Mouse (Mus musculus) left cerebral cortex, postnatal 14 days (tissue): Measurements from ENCODE around the gene Bnc1. TPM values are rescaled to one million over a fixed set of nuclear protein-coding genes. Genes with fewer than 3 reads are reported as not detected.

Experiments used
- DNase-seq, 2 experiments: peaks; one replicate each; pipeline ENCODE4 v3.0.0; 2021 to 2022; ENCODE audit warnings: low spot score in 2 of 2, mixed read lengths in 1 of 2
- intact Hi-C: fragments of 180-260 bp; cut with DNase I; formaldehyde crosslinking; loops from one replicate; pipeline ENCODE4 v1.15.1; 2025
- total RNA-seq, 2 experiments: library from RNA; stranded (reverse); gene quantifications; 2 replicates each; pipeline ENCODE4 v1.2.3; 2021

Gene Bnc1
- total RNA-seq, 2 experiments from 2014 or later = not detected

GRCm38 (mm10) chr7:81983651-81984050 lies 8.4 kb downstream of the Bnc1 start:
- intact Hi-C loops = no loop called here
- no peak for DNase-seq

DNA sequence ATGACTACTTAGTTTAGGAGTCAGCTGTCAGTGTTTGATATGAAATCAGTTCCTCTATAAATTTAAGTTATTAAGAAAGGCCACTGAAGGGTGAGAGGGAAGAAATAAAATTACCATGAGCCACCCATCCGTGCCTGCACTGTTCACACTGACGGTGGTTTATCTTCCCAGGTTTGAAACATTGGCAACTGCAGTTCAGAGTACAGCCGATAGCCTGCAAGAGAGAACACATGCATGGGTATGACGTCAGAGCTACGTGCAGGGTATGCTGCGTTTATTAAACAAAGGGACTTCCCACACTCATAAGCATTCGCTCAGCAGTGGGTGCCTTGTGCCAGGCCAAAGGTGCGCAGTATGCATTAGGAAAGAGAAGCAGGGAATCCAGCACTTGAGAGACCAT lies 13.8 kb downstream of the Bnc1 start:
- intact Hi-C loops = no loop called here
- no peak for DNase-seq

DNA sequence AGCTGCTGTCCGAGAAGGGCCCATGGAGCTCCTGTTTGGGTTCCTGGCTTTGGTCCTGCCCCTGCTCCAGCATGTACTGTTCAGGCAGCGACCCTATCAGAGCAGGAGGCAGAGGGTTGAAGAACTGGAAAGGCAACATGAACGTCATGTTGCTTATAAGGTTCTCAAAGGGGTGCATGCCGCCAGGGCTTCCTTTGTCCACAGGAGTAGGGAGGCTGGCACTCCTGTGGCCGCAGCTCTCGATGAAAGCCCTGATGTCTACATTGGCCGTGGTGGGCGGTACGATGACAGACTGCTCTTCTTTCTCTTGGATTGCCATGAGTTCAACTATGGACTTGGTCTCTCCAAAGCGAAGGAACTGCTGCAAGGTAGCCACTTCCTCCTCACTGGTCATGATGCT lies 17.5 kb downstream of the Bnc1 start:
- no peak for DNase-seq
- intact Hi-C loops = no loop called here

GRCm38 (mm10) chr7:81973939-81974338 lies 18.2 kb downstream of the Bnc1 start:
- no peak for DNase-seq
- intact Hi-C loops = no loop called here

DNA sequence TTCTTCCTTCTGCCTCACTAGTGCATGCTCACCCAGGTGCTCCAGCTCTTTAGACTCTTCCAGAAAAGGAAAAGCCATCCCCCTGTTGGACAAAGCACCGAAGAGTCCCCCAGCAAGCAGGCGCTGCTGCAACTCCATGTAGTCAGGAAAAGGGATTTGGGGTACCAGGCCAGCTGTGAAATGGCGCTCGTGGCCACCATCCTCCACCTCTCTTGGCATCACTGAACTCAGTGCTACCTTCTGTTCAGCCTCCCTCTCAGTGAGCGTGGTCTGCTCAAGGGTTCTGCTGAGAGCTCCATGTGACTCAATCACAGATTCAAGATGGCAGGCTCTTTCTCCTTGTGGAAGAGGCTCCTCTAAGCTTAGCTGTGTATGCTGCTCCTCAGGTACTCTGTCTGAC lies 18.8 kb downstream of the Bnc1 start:
- intact Hi-C loops = no loop called here
- no peak for DNase-seq

GRCm38 (mm10) chr7:81968975-81969374 lies 23.1 kb downstream of the Bnc1 start:
- intact Hi-C loops = no loop called here
- DNase-seq = no peak

DNA sequence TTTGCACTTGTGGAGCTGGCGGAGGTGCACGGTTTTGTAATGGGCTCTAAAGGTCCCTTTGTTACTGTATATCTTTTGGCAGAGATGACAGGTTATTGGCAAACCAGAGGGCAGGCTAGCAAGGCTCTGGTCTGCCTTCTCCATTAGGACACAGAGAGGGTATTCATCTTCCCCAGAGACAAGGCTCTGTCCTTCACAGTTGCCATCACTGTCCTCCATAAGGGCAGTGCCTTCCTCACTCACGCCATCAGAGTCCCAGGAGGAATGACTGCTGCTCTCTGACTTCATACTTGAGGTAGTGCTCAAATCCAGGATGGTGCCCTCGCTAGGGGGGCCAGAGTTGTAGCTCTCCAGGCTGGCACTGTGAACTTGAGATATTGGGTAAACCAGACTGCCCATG lies 23.6 kb downstream of the Bnc1 start:
- intact Hi-C loops = no loop called here
- no peak for DNase-seq

GRCm38 (mm10) chr7:81966195-81966594 lies 25.9 kb downstream of the Bnc1 start:
- intact Hi-C loops = no loop called here
- no peak for DNase-seq

GRCm38 (mm10) chr7:81959704-81960103 lies 32.4 kb downstream of the Bnc1 start:
- DNase-seq = peak; percentile 54
- intact Hi-C loops = loop anchor here (1.0 to 5.0 kb wide), 4 partner anchors 92 to 313 kb away; partner anchors contain the start of gene 3110040N11Rik

GRCm38 (mm10) chr7:81954208-81954846 lies 37.8 kb downstream of the Bnc1 start:
- intact Hi-C loops = no loop called here
- DNase-seq = peak; percentile 39 to 58

GRCm38 (mm10) chr7:81950499-81950898 lies 41.6 kb downstream of the Bnc1 start:
- intact Hi-C loops = no loop called here
- DNase-seq = peak in 1 of 2 experiments; percentile 58

GRCm38 (mm10) chr7:81945398-81945797 lies 46.7 kb downstream of the Bnc1 start:
- no peak for DNase-seq
- intact Hi-C loops = no loop called here

DNA sequence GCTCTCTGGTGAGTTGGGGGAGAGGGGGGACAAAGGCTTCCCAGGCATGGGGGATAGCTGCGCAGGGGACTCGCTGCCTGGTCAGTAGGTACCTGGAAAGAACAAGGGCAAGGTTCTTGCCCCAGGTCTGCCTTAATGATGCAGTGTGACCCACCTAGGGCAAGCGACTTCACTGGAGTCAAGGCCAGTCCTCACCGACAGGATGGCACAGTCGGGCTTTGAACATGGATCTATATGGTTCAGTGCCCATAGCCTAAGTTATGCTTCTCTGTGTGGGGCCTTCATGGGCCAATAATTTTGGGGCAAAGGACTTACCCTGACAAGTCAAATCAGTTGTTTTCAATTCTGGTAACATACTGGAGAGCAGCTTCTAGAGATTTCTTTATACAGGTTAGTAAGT lies 57.3 kb downstream of the Bnc1 start:
- intact Hi-C loops = loop anchor here (5.0 to 10.0 kb wide), 3 partner anchors 58 to 148 kb away; partner anchors contain the start of genes 3110040N11Rik and Btbd1

DNA sequence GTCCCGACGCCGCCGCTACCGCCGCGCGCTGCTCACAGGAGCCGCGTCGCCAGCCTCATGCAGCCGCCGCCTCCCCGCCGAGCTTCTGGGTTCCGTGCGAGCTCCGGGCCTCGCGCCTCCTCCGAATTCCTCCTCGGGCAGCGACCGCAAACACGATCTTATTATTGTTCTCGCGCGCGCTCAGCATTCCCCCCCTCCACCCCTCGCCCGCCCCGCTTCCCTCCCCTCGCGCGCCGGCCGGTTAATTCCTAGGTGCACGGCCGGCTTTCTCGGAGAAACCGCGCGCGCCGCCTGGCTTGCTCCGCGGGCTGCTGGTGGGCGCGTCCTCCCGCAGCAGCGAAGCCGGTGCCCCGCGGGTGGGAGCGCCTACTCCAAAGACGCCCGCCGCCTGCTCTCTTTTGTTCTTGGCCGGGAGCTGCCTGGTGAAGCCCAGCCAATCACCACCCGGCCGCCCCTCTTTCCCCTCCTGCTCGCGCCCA lies 57.8 kb downstream of the Bnc1 start, which contains the start of gene Hdgfl3:
TSS of gene Hdgfl3 (minus strand) at position 207 of the 479 bp plus-strand sequence.
- peak; percentile 83 to 89 for DNase-seq
- intact Hi-C loops = loop anchor here (5.0 to 10.0 kb wide), 3 partner anchors 57 to 147 kb away; partner anchors contain the start of genes 3110040N11Rik and Btbd1

More for the DNA sequence above, 57.3 kb downstream of the Bnc1 start:
- DNase-seq = no peak

GRCm38 (mm10) chr7:81933601-81934266 lies 58.4 kb downstream of the Bnc1 start:
- DNase-seq = peak; percentile 62 to 71
- intact Hi-C loops = loop anchor here (5.0 to 10.0 kb wide), 3 partner anchors 56 to 146 kb away; partner anchors contain the start of genes 3110040N11Rik and Btbd1

GRCm38 (mm10) chr7:81933061-81933600 lies 59.0 kb downstream of the Bnc1 start:
- DNase-seq = no peak
- intact Hi-C loops = loop anchor here (5.0 to 10.0 kb wide), 3 partner anchors 56 to 146 kb away; partner anchors contain the start of genes 3110040N11Rik and Btbd1

GRCm38 (mm10) chr7:81932521-81933045 lies 59.5 kb downstream of the Bnc1 start:
- intact Hi-C loops = loop anchor here (5.0 to 10.0 kb wide), 3 partner anchors 55 to 145 kb away; partner anchors contain the start of genes 3110040N11Rik and Btbd1
- no peak for DNase-seq

- intact Hi-C loops = no loop called here
These were observed 63.1 kb downstream of the Bnc1 start for GRCm38 (mm10) chr7:81928998-81929397.

GRCm38 (mm10) chr7:81921379-81921952 lies 70.6 kb downstream of the Bnc1 start:
- intact Hi-C loops = no loop called here
- no peak for DNase-seq

More at GRCm38 (mm10) chr7:81928998-81929397, 63.1 kb downstream of the Bnc1 start:
- DNase-seq = no peak
